In the genomic region with DNA sequence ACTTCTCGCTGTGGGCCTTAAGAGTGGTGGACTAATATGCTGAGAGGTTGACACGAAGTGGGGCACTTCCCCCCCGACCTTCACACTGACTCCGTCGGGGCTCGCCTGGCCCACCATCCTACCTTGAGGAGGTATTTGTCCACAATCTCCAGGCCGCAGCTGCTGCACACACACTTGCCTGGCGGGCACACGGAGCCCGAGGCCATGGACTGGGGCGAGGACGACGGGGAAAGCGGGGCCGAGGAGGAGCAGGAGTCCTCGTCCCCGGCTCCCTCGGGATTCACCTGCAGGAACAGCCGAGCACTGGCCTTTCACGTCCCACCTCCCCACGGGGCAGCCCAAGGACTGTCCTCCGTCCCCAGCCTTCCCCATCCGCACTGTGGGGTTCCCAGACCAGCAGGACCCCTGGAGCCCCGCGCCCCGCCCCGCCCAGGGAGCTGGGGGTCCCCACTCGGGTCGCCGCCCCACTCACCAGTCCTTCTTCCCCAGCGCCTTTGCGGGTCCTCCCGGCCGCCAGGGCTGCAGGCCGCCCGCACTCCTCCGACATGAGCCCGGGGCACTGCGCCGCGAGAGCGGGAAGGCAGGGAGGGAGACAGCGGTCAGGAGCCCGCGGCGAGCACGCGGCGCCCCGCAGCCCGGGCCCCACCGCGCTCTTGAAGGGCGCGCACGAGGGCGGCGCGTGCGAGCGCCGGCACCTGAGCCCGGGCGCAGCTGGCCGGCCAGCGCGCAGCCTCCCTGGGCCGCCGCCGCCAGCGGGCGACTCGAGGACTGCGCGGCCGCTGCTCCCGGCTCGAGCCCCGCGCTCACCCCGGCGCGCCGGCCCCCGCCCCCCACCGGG, we compare ENCODE assay signal across 9 mouse cellular contexts. TPM values are rescaled to one million over a fixed set of nuclear protein-coding genes. Genes with fewer than 3 reads are reported as not detected.
DNase-seq lines count a peak whose midpoint lies in the region; ATAC-seq and TF ChIP-seq lines count a peak whose summit lies in the region.
"Had no signal": no experiment of that assay in that cellular context is flagged by ENCODE, and none has a peak within 500 bp of the region (broad histone marks: within the 10 kb centered on the region; RNA-seq: fewer than 3 reads in every experiment).

No protein-coding gene starts in this region.

- ATAC-seq in liver, embryonic 11.5 days (replicated peaks; ENCODE audit: low FRiP score), result peak; percentile 65
- ATAC-seq in intestine, postnatal 0 days, result peak; percentile 65
- ATAC-seq in midbrain, postnatal 0 days (ENCODE audit: low FRiP score), result peak; percentile 64

- H3K9ac ChIP-seq in liver, embryonic 11.5 days (ENCODE audit: low read depth, low read length), result no peak overlapping the region
- no peak overlapping the region for H3K9ac ChIP-seq in intestine, postnatal 0 days (ENCODE audit: low read depth, low read length)
- H3K9ac ChIP-seq in midbrain, postnatal 0 days (replicated peaks; ENCODE audit: low read length, poor library complexity, severe bottlenecking), result no peak overlapping the region

- peak overlapping the region; percentile 59 for H3K4me2 ChIP-seq in liver, embryonic 11.5 days
- peak overlapping the region; percentile 58 for H3K4me2 ChIP-seq in intestine, postnatal 0 days (replicated peaks; ENCODE audit: low read depth)
- peak overlapping the region; percentile 59 for H3K4me2 ChIP-seq in midbrain, postnatal 0 days (ENCODE audit: low read depth, low read length, poor library complexity, severe bottlenecking)

- peak overlapping the region; percentile 40 for H3K4me3 ChIP-seq in liver, embryonic 11.5 days (ENCODE audit: low read depth, low read length)
- H3K4me3 ChIP-seq in forebrain, embryonic 10.5 days, result peak overlapping the region; percentile 56
- H3K4me3 ChIP-seq in intestine, postnatal 0 days (ENCODE audit: low read depth, low read length), result peak overlapping the region; percentile 33
- peak overlapping the region; percentile 37 for H3K4me3 ChIP-seq in midbrain, postnatal 0 days (ENCODE audit: low read depth, low read length)

- 2% methylated on average over 58 of the region's 86 CpGs for WGBS in liver, embryonic 11.5 days
- WGBS in forebrain, embryonic 10.5 days, result under 1% methylated on average over 81 of the region's 86 CpGs
- WGBS in intestine, postnatal 0 days, result 2% methylated on average over 81 of the region's 86 CpGs
- WGBS in midbrain, postnatal 0 days, result under 1% methylated on average over 75 of the region's 86 CpGs

- H3K27me3 ChIP-seq in liver, embryonic 11.5 days (replicated peaks; ENCODE audit: control insufficient read depth, insufficient read depth, low read length), result peaks cover 96% of the 10 kb centered on the region
- H3K27me3 ChIP-seq in forebrain, embryonic 10.5 days (ENCODE audit: poor library complexity, severe bottlenecking), result peaks cover 100% of the 10 kb centered on the region
- H3K27me3 ChIP-seq in intestine, postnatal 0 days (replicated peaks; ENCODE audit: control insufficient read depth, insufficient read depth, low read length), result peaks cover 93% of the 10 kb centered on the region
- H3K27me3 ChIP-seq in midbrain, postnatal 0 days (ENCODE audit: insufficient read depth, low read length), result peaks cover 54% of the 10 kb centered on the region

- no peaks in the 10 kb centered on the region for H3K36me3 ChIP-seq in liver, embryonic 11.5 days (ENCODE audit: control insufficient read depth, insufficient read depth, low read length)
- no peaks in the 10 kb centered on the region for H3K36me3 ChIP-seq in forebrain, embryonic 10.5 days (replicated peaks)
- no peaks in the 10 kb centered on the region for H3K36me3 ChIP-seq in intestine, postnatal 0 days (ENCODE audit: control insufficient read depth, insufficient read depth)
- H3K36me3 ChIP-seq in midbrain, postnatal 0 days (ENCODE audit: insufficient read depth, low read length), result no peaks in the 10 kb centered on the region

- peaks cover 6% of the 10 kb centered on the region; the same call in 1 of the 2 replicates for H3K4me1 ChIP-seq in liver, embryonic 11.5 days (replicated peaks; ENCODE audit: control insufficient read depth, insufficient read depth, low read length)
- peaks cover 40% of the 10 kb centered on the region for H3K4me1 ChIP-seq in forebrain, embryonic 10.5 days
- H3K4me1 ChIP-seq in intestine, postnatal 0 days (replicated peaks; ENCODE audit: control insufficient read depth, insufficient read depth, low read length), result peaks cover 8% of the 10 kb centered on the region; the same call in 1 of the 2 replicates
- H3K4me1 ChIP-seq in midbrain, postnatal 0 days (ENCODE audit: insufficient read depth, low read length), result 0 out of 2 replicates have a peak, but pooled peaks cover 7% of the 10 kb centered on the region

- H3K9me3 ChIP-seq in liver, embryonic 11.5 days (ENCODE audit: control insufficient read depth, low read length), result no peaks in the 10 kb centered on the region
- no peaks in the 10 kb centered on the region for H3K9me3 ChIP-seq in forebrain, embryonic 10.5 days
- H3K9me3 ChIP-seq in intestine, postnatal 0 days (ENCODE audit: control insufficient read depth), result no peaks in the 10 kb centered on the region
- H3K9me3 ChIP-seq in midbrain, postnatal 0 days (ENCODE audit: low read length), result no peaks in the 10 kb centered on the region

- peak; percentile 51 for DNase-seq in liver, embryonic 11.5 days (ENCODE audit: low spot score)
- DNase-seq in liver, result no peak
- peak; percentile 61 for DNase-seq in forebrain, embryonic 10.5 days (ENCODE audit: extremely low spot score, low spot score)
- no peak for DNase-seq in midbrain, postnatal 0 days (ENCODE audit: low spot score)
- no peak for DNase-seq in cerebellum, adult 11 months
- no peak for DNase-seq in left cerebral cortex, adult 9 months (ENCODE audit: low spot score in 2 of 2)
- DNase-seq in urinary bladder, postnatal 4 days (ENCODE audit: low spot score in 2 of 2), result no peak

- no peak overlapping the region for H3K27ac ChIP-seq in liver, embryonic 11.5 days (ENCODE audit: low read depth, low read length)
- peak overlapping the region; percentile 80 for H3K27ac ChIP-seq in forebrain, embryonic 10.5 days
- H3K27ac ChIP-seq in intestine, postnatal 0 days (ENCODE audit: low read depth, low read length), result no peak overlapping the region
- H3K27ac ChIP-seq in midbrain, postnatal 0 days (ENCODE audit: low read depth, low read length), result no peak overlapping the region

- TF ChIP-seq CTCF in intestine, postnatal 0 days (IDR thresholded peaks at IDR 0.05; ENCODE audit: low read depth), result no peak
- TF ChIP-seq CTCF in midbrain, postnatal 0 days (IDR thresholded peaks at IDR 0.05), result no peak

RNA-seq across cellular contexts. Expression of gene Lhx8, which starts 2.4 kb away (rescaled TPM):
- 0.10 and 0.78 TPM in 2 replicates for polyA plus RNA-seq in liver, embryonic 11.5 days (2014; fragmentation: Nextera tagmentation; extraction: Ambion mirVana)
- 2.5 and 4.8 TPM in 2 replicates for polyA plus RNA-seq in forebrain, embryonic 10.5 days (2016; fragmentation: Nextera tagmentation; extraction: Ambion mirVana)
- polyA plus RNA-seq in intestine, postnatal 0 days (2015; fragmentation: Nextera tagmentation; extraction: Ambion mirVana), result not detected in 2 replicates
- 0.49 TPM in 1 of 2 replicates, not detected in the other for total RNA-seq in midbrain, postnatal 0 days (2014; rRNA removed)
- 0.58 and 1.0 TPM in 2 replicates for polyA plus RNA-seq in midbrain, postnatal 0 days (2015; fragmentation: Nextera tagmentation; extraction: Ambion mirVana)
- total RNA-seq: heart, postnatal 36 days had no signal

Comparison
In these comparisons a context has a peak if more than half of its experiments do, and no peak if none do; other contexts are left out.
1. DNase-seq: peak in liver, embryonic 11.5 days (single experiment) and forebrain, embryonic 10.5 days (single experiment); none in liver (single experiment), midbrain, postnatal 0 days (single experiment), cerebellum, adult 11 months (single experiment), left cerebral cortex, adult 9 months (0 of 2) and urinary bladder, postnatal 4 days (0 of 2).
2. Peak in every context shown above with its lines, with median percentiles within 50 percentile points of each other: ATAC-seq, H3K4me2 ChIP-seq and H3K4me3 ChIP-seq.